Mouse (Mus musculus) ES-Bruce4 (cell line): Measurements from ENCODE around the gene Rab30. TPM values are rescaled to one million over a fixed set of nuclear protein-coding genes. Genes with fewer than 3 reads are reported as not detected.

ENCODE experiments used
- H3K27ac ChIP-seq: 2 replicates; pipeline ENCODE4 v1.5.1; 2012; ENCODE audit warnings: low read length, inconsistent platforms; ENCODE audit not compliant: insufficient read depth
- H3K27me3 ChIP-seq: 2 replicates; pipeline ENCODE4 v1.6.1; 2012; ENCODE audit warnings: mild to moderate bottlenecking, low read length, inconsistent platforms; ENCODE audit not compliant: control insufficient read depth, poor library complexity, insufficient read depth, severe bottlenecking
- H3K36me3 ChIP-seq: 2 replicates; pipeline ENCODE4 v1.6.1; 2012; ENCODE audit warnings: inconsistent platforms, mild to moderate bottlenecking, low read length, moderate library complexity; ENCODE audit not compliant: control insufficient read depth, poor library complexity, insufficient read depth, severe bottlenecking
- H3K4me1 ChIP-seq: one replicate; pipeline ENCODE4 v1.8.1; 2011; ENCODE audit warnings: low read length; ENCODE audit not compliant: control insufficient read depth, insufficient read depth
- H3K4me3 ChIP-seq: 2 replicates; pipeline ENCODE4 v1.5.1; 2011; ENCODE audit warnings: low read depth, mild to moderate bottlenecking, low read length
- H3K9ac ChIP-seq: 2 replicates; pipeline ENCODE4 v1.6.1; 2012; ENCODE audit warnings: low read depth, mild to moderate bottlenecking, inconsistent platforms; ENCODE audit not compliant: poor library complexity, severe bottlenecking
- H3K9me3 ChIP-seq: replicated peaks from 2 replicates; pipeline ENCODE4 v1.6.1; 2012; ENCODE audit warnings: mild to moderate bottlenecking, low read length, inconsistent platforms; ENCODE audit not compliant: control insufficient read depth, poor library complexity, insufficient read depth, severe bottlenecking
- CTCF ChIP-seq: IDR thresholded peaks from one replicate; pipeline ENCODE4 v1.8.1; 2011; ENCODE audit warnings: low read depth, low read length
- EP300 ChIP-seq: IDR thresholded peaks from 2 replicates; pipeline ENCODE4 v1.6.1; 2011; ENCODE audit warnings: low read depth, low read length; ENCODE audit not compliant: insufficient read depth
- POLR2A ChIP-seq: IDR thresholded peaks from one replicate; pipeline ENCODE4 v1.8.1; 2011; ENCODE audit warnings: low read length; ENCODE audit not compliant: insufficient read depth
- polyA plus RNA-seq: library from polyadenylated mRNA; stranded (reverse); fragments of >200 nt; gene quantifications from 2 replicates; pipeline ENCODE4 v1.2.4, GENCODE M21; 2011; ENCODE audit warnings: low read depth; ENCODE audit not compliant: missing spikeins, insufficient read depth, insufficient read length

Gene Rab30
- polyA plus RNA-seq, 1 experiment: 3.7 TPM

DNA sequence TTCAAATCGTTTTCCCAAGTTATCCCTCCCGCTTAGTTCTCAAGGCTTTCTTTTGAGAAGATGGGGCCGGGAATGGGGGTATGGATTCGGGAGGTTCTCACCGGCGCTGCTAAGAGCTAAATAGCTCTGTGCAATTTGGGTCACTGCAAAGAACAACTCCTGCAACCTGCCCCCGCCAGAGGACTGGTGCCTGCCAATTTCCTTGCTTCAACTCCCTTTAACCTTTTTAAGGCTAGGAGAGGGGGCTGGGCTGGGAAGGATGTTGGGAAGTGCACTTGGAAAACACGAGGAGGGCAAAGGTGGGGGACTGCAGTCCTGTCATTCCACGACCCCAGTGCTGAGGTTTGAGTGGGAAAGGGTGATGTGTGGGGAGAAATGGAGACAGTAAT, 452 bp downstream of the Rab30 start:
- H3K27ac ChIP-seq: no peak overlapping the region
- no peaks in the 10 kb centered on the region for H3K27me3 ChIP-seq
- H3K9ac ChIP-seq: peak overlapping the region; percentile 48
- peaks cover 28% of the 10 kb centered on the region for H3K36me3 ChIP-seq
- H3K9me3 ChIP-seq: peaks cover 3% of the 10 kb centered on the region; the same call in 1 of the 2 replicates
- H3K4me1 ChIP-seq: peaks cover 3% of the 10 kb centered on the region
- H3K4me3 ChIP-seq: peak overlapping the region; percentile 72
- no peak for TF ChIP-seq CTCF
- TF ChIP-seq POLR2A: no peak
- TF ChIP-seq EP300: no peak

DNA sequence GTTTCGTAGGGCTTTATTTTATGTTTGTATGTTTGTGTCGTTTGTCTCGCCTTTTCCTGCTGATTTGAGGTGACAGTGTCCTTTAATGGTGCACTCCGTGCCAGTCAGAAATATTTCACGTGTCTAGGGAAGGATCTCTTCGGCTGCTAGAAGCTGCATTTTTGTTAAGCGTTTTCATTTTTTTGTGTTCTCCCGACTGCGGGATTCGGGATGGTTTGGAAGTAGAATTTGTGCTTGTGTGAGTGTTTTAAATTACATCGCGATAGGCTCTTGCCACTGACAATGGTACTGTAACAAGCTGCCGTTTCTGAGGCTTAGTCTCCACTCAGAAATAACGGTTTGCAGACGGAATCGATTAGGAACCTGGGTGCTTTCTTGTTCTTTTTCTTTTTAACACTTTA, 938 bp downstream of the Rab30 start:
- peaks cover 3% of the 10 kb centered on the region for H3K4me1 ChIP-seq
- H3K27me3 ChIP-seq: no peaks in the 10 kb centered on the region
- peaks cover 3% of the 10 kb centered on the region; the same call in 1 of the 2 replicates for H3K9me3 ChIP-seq
- TF ChIP-seq EP300 (no peak), POLR2A (no peak), CTCF (no peak)
- peak overlapping the region; percentile 48 for H3K9ac ChIP-seq
- no peak overlapping the region for H3K27ac ChIP-seq
- H3K4me3 ChIP-seq: no peak overlapping the region
- H3K36me3 ChIP-seq: peaks cover 26% of the 10 kb centered on the region

DNA sequence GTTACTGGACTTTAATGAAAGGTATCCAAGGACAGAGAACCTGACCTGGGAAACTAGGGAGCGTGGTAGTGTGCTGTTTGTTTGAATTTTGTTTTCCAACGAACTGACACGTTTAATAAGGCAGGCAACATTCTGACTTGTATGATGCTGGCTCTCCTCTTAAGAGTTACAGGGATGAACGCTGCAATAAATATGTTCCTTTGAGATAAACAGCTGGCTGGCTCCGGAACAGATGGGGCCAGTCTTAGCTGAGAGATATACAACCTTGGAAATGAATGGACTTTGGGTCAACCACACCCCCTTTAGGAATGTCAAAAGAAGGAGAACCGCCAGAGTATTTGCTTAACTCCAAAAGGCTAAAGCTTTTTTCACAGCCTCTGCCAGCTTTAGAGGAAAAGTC, 1.4 kb downstream of the Rab30 start:
- peak overlapping the region; percentile 61; the same call in 1 of the 2 replicates for H3K9ac ChIP-seq
- H3K36me3 ChIP-seq: peaks cover 22% of the 10 kb centered on the region
- H3K27me3 ChIP-seq: no peaks in the 10 kb centered on the region
- peaks cover 3% of the 10 kb centered on the region; the same call in 1 of the 2 replicates for H3K9me3 ChIP-seq
- TF ChIP-seq EP300 (no peak), POLR2A (no peak), CTCF (no peak)
- H3K27ac ChIP-seq: peak overlapping the region; percentile 51
- H3K4me3 ChIP-seq: no peak overlapping the region
- peaks cover 3% of the 10 kb centered on the region for H3K4me1 ChIP-seq

DNA sequence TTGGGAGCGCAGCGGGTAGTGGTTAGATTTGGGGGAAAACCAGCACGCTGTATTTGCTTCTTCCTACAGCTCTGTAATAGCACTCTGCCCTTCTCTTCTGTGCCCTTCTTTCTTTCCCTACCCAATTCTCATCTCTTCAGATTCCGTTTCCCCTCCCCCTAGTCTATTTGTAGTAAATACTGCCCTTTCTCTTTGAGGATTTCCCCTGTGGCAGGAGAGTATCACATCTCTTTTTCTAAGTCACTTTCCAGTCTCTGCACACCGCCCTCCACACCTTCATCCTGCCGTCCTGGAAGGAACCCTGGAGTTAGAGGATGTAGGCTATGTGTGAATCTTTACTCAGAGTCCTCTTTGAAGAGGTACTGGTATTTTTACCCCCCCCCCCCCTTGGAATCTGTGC, 1.9 kb downstream of the Rab30 start:
- peaks cover 18% of the 10 kb centered on the region for H3K36me3 ChIP-seq
- TF ChIP-seq CTCF: no peak
- no peak for TF ChIP-seq POLR2A
- no peak for TF ChIP-seq EP300
- peak overlapping the region; percentile 61 for H3K9ac ChIP-seq
- H3K4me3 ChIP-seq: no peak overlapping the region
- no peaks in the 10 kb centered on the region for H3K27me3 ChIP-seq
- peak overlapping the region; percentile 51 for H3K27ac ChIP-seq
- H3K9me3 ChIP-seq: peaks cover 3% of the 10 kb centered on the region; the same call in 1 of the 2 replicates
- peaks cover 3% of the 10 kb centered on the region for H3K4me1 ChIP-seq

DNA sequence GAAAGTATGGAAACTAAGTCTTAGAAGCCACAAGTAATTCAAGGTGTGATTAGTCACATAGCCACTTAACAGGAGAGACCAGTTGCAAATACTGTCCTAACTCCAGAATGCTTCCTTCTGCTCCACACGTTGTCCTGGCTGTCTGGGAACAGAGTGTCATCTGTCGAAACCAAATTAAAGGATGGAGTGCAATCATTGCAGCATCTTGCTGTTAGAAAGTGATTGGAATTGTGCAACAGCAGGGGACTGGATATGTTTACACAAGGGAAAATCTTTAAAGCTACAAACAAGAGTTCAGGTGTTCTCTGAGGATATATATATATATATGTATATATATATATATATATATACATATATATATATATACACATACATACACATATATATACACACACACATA, 9.0 kb downstream of the Rab30 start:
- H3K27ac ChIP-seq: no peak overlapping the region
- H3K36me3 ChIP-seq: no peaks in the 10 kb centered on the region
- H3K9me3 ChIP-seq: no peaks in the 10 kb centered on the region
- H3K27me3 ChIP-seq: no peaks in the 10 kb centered on the region
- H3K4me1 ChIP-seq: no peaks in the 10 kb centered on the region
- no peak for TF ChIP-seq EP300
- TF ChIP-seq POLR2A: no peak
- no peak for TF ChIP-seq CTCF
- no peak overlapping the region for H3K9ac ChIP-seq
- H3K4me3 ChIP-seq: no peak overlapping the region

DNA sequence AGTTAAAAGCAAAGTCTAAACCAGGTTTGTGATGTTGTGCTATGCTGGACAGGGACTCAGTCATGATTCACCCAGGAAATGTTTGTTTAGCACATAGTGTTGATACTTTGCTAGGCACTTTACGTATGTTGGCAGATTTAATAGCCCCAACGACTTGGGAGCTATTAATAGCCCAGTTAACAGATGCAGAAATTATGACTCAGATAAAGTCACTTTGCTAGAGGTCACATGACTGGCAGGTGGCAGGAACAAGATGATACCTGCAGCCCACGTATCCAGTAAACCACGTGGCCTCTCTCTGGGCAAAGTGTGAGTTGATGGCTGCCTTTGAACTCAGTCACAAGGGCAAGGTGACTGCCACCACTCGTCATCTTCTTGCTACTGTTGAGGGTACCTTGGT, 16.7 kb downstream of the Rab30 start:
- no peak overlapping the region for H3K27ac ChIP-seq
- H3K4me1 ChIP-seq: no peaks in the 10 kb centered on the region
- no peaks in the 10 kb centered on the region for H3K27me3 ChIP-seq
- H3K9me3 ChIP-seq: no peaks in the 10 kb centered on the region
- no peak overlapping the region for H3K4me3 ChIP-seq
- no peak overlapping the region for H3K9ac ChIP-seq
- no peaks in the 10 kb centered on the region for H3K36me3 ChIP-seq
- TF ChIP-seq EP300: no peak
- TF ChIP-seq CTCF: no peak
- TF ChIP-seq POLR2A: no peak
